Mouse (Mus musculus): ENCODE measurements around the gene Prr5l. TPM values are rescaled to one million over a fixed set of nuclear protein-coding genes. Genes with fewer than 3 reads are reported as not detected.

Prr5l gene
- polyA plus RNA-seq, 2 experiments, result 16.4 to 27.3 TPM

DNA sequence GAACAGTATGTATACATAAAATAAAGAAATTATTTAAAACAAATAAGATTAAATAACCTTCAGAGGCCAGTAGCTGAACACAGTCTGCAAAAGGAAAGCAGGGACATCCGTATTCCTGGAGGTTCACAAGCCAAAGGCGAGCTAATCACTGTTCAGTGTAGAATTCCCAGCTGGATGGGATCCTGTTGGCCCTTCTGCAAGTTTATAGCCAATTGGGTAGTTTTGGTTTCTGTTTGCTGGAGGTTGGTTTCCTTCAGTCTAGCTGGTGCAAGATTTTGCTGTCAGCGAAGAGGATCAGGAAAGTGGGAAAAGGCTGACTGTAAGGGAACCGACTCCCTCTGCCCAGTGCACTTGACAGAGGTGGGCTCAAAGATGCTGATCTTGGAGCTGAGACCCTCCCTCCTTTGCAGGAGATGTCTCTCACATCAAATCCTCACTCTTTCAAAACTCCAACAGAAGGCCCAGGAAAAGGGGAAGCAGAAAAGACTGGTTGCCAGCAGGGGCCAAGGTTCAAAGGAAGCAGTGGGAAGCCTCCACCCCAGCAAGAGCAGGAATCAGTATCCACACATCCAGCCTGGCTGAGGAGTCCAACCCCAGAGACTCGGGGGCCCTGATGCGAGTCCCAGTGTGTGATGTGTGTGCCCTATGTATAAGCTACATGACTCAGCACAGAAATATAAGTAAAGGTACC is 69.1 kb downstream of the Prr5l start:
- H3K9ac ChIP-seq (ENCODE audit: low read depth, low read length, severe bottlenecking), result no peak overlapping the region
- 60% methylated on average over 6 of the region's 6 CpGs for WGBS
- 0 out of 2 replicates have a peak, but pooled peaks cover 9% of the 10 kb centered on the region for H3K4me1 ChIP-seq (ENCODE audit: control insufficient read depth, insufficient read depth, low read length)
- no peak for TF ChIP-seq POLR2A (IDR thresholded peaks at IDR 0.05; ENCODE audit: borderline replicate concordance, extremely low read depth, insufficient read depth, insufficient read length)
- no peak for DNase-seq (ENCODE audit: low spot score)
- H3K9me3 ChIP-seq (ENCODE audit: control insufficient read depth, low read length), result no peaks in the 10 kb centered on the region
- no peak overlapping the region for H3K4me3 ChIP-seq (replicated peaks; ENCODE audit: low read length)
- no peak for ATAC-seq (ENCODE audit: low FRiP score, low read depth)
- no peak overlapping the region for H3K4me2 ChIP-seq (replicated peaks; ENCODE audit: low read depth, low read length, severe bottlenecking)
- no peaks in the 10 kb centered on the region for H3K27me3 ChIP-seq (ENCODE audit: control insufficient read depth, insufficient read depth, low read length)
- H3K36me3 ChIP-seq (ENCODE audit: control insufficient read depth, insufficient read depth, low read length), result no peaks in the 10 kb centered on the region
- H3K27ac ChIP-seq (replicated peaks; ENCODE audit: low read depth, low read length), result no peak overlapping the region

GRCm38 (mm10) chr2:101811925-101812324 is 70.9 kb downstream of the Prr5l start:
- no peak for TF ChIP-seq POLR2A (IDR thresholded peaks at IDR 0.05; ENCODE audit: borderline replicate concordance, extremely low read depth, insufficient read depth, insufficient read length)
- Histone ChIP-seq H3K9ac (ENCODE audit: low read depth, low read length, severe bottlenecking) (no peak overlapping the region), H3K36me3 (ENCODE audit: control insufficient read depth, insufficient read depth, low read length) (no peaks in the 10 kb centered on the region), H3K9me3 (ENCODE audit: control insufficient read depth, low read length) (no peaks in the 10 kb centered on the region), H3K27me3 (ENCODE audit: control insufficient read depth, insufficient read depth, low read length) (no peaks in the 10 kb centered on the region), H3K4me2 (replicated peaks; ENCODE audit: low read depth, low read length, severe bottlenecking) (no peak overlapping the region), H3K27ac (replicated peaks; ENCODE audit: low read depth, low read length) (no peak overlapping the region), H3K4me3 (replicated peaks; ENCODE audit: low read length) (no peak overlapping the region), H3K4me1 (ENCODE audit: control insufficient read depth, insufficient read depth, low read length) (0 out of 2 replicates have a peak, but pooled peaks cover 9% of the 10 kb centered on the region)
- no peak for ATAC-seq (ENCODE audit: low FRiP score, low read depth)
- WGBS, result 71% methylated on average over 3 of the region's 3 CpGs
- DNase-seq (ENCODE audit: low spot score), result no peak

- no peak overlapping the region for H3K4me3 ChIP-seq (replicated peaks; ENCODE audit: low read length)
- H3K9ac ChIP-seq (ENCODE audit: low read depth, low read length, severe bottlenecking), result no peak overlapping the region
- 68% methylated on average over 8 of the region's 8 CpGs for WGBS
- 0 out of 2 replicates have a peak, but pooled peaks cover 9% of the 10 kb centered on the region for H3K4me1 ChIP-seq (ENCODE audit: control insufficient read depth, insufficient read depth, low read length)
- H3K27ac ChIP-seq (replicated peaks; ENCODE audit: low read depth, low read length), result no peak overlapping the region
- no peak for TF ChIP-seq POLR2A (IDR thresholded peaks at IDR 0.05; ENCODE audit: borderline replicate concordance, extremely low read depth, insufficient read depth, insufficient read length)
- no peaks in the 10 kb centered on the region for H3K9me3 ChIP-seq (ENCODE audit: control insufficient read depth, low read length)
- DNase-seq (ENCODE audit: low spot score) (no peak), ATAC-seq (ENCODE audit: low FRiP score, low read depth) (no peak)
- H3K4me2 ChIP-seq (replicated peaks; ENCODE audit: low read depth, low read length, severe bottlenecking), result no peak overlapping the region
- H3K36me3 ChIP-seq (ENCODE audit: control insufficient read depth, insufficient read depth, low read length), result no peaks in the 10 kb centered on the region
- H3K27me3 ChIP-seq (ENCODE audit: control insufficient read depth, insufficient read depth, low read length), result no peaks in the 10 kb centered on the region
Observed at GRCm38 (mm10) chr2:101810774-101811173, 72.1 kb downstream of the Prr5l start.

DNA sequence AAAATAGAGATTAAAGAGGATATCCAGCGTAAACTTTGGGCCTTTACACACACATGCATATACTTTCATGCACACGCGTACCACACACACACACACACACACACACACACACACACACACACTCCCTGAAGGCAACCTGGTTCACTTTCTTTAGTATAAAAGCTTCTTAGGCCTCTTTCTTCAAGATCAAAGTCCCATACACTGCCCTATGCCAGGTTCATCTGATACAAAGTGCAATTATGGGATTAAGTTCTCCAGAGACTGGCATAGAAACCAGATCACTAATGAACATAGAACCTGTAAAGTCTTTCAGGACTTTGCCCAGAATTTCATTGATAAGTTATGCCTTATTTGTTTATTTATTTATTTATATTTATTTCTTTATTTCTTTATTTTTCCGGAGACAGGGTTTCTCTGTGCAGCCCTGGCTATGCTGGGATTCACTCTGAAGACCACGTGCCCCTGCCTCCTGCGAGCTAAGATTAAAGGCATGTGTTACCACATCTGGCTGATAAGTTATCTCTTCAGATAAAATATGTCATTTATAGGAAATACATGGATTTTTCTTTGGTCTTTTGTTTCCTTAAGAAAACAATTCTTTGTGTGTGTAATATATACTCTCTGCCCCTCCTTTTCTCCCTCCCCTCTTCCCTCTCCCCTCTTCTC is 73.1 kb downstream of the Prr5l start:
- DNase-seq (ENCODE audit: low spot score) (no peak), ATAC-seq (ENCODE audit: low FRiP score, low read depth) (no peak)
- Histone ChIP-seq H3K36me3 (ENCODE audit: control insufficient read depth, insufficient read depth, low read length) (no peaks in the 10 kb centered on the region), H3K4me2 (replicated peaks; ENCODE audit: low read depth, low read length, severe bottlenecking) (no peak overlapping the region), H3K9me3 (ENCODE audit: control insufficient read depth, low read length) (no peaks in the 10 kb centered on the region), H3K27me3 (ENCODE audit: control insufficient read depth, insufficient read depth, low read length) (no peaks in the 10 kb centered on the region), H3K4me3 (replicated peaks; ENCODE audit: low read length) (no peak overlapping the region), H3K9ac (ENCODE audit: low read depth, low read length, severe bottlenecking) (no peak overlapping the region), H3K4me1 (ENCODE audit: control insufficient read depth, insufficient read depth, low read length) (0 out of 2 replicates have a peak, but pooled peaks cover 5% of the 10 kb centered on the region), H3K27ac (replicated peaks; ENCODE audit: low read depth, low read length) (no peak overlapping the region)
- WGBS, result 84% methylated on average over 6 of the region's 6 CpGs
- TF ChIP-seq POLR2A (IDR thresholded peaks at IDR 0.05; ENCODE audit: borderline replicate concordance, extremely low read depth, insufficient read depth, insufficient read length), result no peak

DNA sequence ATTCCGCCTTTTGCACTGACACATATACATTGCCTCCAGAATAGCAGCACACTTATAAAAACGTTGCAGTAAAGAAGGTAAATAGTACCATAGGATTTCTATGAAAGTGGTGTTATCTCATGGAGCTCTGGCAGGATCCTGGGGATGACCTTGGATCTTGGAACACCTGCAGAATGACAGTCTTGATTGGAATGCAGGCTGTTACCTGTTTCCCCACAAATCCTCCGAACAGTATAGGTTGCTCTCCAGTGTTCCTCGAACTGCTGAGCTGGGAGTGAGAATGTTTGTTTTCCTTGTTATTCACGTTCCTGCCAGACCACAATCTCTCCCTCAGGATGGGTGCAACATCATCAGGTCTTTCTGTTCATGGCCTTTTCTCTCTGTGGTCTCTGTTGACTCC is 75.1 kb downstream of the Prr5l start:
- Histone ChIP-seq H3K4me2 (replicated peaks; ENCODE audit: low read depth, low read length, severe bottlenecking) (no peak overlapping the region), H3K36me3 (ENCODE audit: control insufficient read depth, insufficient read depth, low read length) (no peaks in the 10 kb centered on the region), H3K27ac (replicated peaks; ENCODE audit: low read depth, low read length) (no peak overlapping the region), H3K4me3 (replicated peaks; ENCODE audit: low read length) (no peak overlapping the region), H3K27me3 (ENCODE audit: control insufficient read depth, insufficient read depth, low read length) (no peaks in the 10 kb centered on the region), H3K4me1 (ENCODE audit: control insufficient read depth, insufficient read depth, low read length) (0 out of 2 replicates have a peak, but pooled peaks cover 5% of the 10 kb centered on the region), H3K9ac (ENCODE audit: low read depth, low read length, severe bottlenecking) (no peak overlapping the region), H3K9me3 (ENCODE audit: control insufficient read depth, low read length) (no peaks in the 10 kb centered on the region)
- ATAC-seq (ENCODE audit: low FRiP score, low read depth) (no peak), DNase-seq (ENCODE audit: low spot score) (no peak)
- 62% methylated on average over 5 of the region's 5 CpGs for WGBS
- no peak for TF ChIP-seq POLR2A (IDR thresholded peaks at IDR 0.05; ENCODE audit: borderline replicate concordance, extremely low read depth, insufficient read depth, insufficient read length)

All from limb, embryonic 14.5 days (tissue).